Mouse (Mus musculus): ENCODE results near the gene Ptprk. TPM values are rescaled to one million over a fixed set of nuclear protein-coding genes. Genes with fewer than 3 reads are reported as not detected.

Ptprk gene
- polyA plus RNA-seq, 1 experiment from 2014 or later = 17.3 TPM

DNA sequence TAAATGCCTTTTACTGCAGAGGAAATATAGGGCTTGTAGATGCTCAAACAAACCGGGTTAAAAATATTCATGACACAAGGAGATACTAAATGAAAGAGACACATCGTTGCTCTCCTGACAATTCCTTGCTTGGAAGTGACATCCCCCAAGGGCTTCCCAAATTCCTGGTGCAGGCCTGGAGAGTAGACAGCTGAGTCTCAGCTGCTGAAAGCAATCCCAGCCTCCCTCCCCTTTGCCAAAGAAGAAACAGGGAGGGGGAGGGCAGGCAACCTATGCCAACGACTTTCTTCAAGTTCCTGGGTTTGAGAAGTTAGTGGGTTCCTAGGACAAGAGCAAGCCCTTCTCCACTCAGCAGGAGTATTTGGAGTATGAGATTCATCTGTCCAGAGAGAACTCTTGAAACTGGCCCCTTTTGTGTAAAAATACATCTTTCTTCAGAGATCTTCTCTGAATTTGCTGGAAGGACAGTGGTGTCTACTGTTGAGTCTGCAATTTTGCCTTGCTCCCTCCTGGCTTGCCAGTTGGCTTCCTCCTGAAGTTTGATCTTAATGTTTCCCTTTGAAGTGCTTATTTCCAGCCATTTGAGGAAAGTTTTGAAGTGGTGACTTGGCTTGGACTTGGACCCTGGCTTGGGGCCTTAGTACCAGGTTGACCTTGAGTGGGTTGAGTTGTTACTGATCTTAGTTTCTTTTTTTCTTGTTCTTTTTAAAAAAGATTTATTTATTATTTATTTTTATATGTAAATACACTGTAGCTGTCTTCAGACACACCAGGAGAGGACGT is 111.6 kb downstream of the Ptprk start:
- H3K4me3 ChIP-seq (ENCODE audit: low read depth, low read length) = no peak overlapping the region
- H3K4me1 ChIP-seq (ENCODE audit: control insufficient read depth, insufficient read depth, low read length) = no peaks in the 10 kb centered on the region
- H3K9ac ChIP-seq (ENCODE audit: low read length) = no peak overlapping the region
- H3K27ac ChIP-seq (ENCODE audit: low read depth, low read length) = no peak overlapping the region
- peak; percentile 79 for DNase-seq (ENCODE audit: low spot score, missing footprints)
- no peak overlapping the region for H3K4me2 ChIP-seq
- 74% methylated on average over 4 of the region's 4 CpGs for WGBS
- ATAC-seq (ENCODE audit: low FRiP score) = no peak
- H3K27me3 ChIP-seq (ENCODE audit: control insufficient read depth, insufficient read depth, low read length) = no peaks in the 10 kb centered on the region
- H3K9me3 ChIP-seq (ENCODE audit: control insufficient read depth, low read length) = no peaks in the 10 kb centered on the region
- H3K36me3 ChIP-seq (ENCODE audit: control insufficient read depth, insufficient read depth, low read length) = no peaks in the 10 kb centered on the region

DNA sequence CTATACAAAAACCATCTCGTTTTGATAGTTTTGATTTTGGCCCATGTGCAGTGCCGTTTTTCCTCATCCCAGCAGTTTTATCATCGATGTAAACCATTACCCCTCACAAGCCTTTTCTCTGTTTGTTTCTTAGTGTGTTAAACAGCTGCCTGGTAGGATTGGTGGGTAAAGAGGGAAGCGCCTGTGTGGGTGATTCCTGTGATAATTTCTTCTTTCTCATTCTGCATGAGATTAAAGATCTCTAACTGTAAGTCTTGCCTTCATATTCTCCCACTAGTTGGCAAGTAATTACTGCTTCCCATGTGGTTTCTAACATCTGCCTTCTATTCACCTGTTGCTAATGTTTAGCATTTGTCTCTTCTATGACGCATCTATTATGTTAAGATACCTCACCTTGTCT is 116.8 kb downstream of the Ptprk start:
- H3K4me1 ChIP-seq (ENCODE audit: control insufficient read depth, insufficient read depth, low read length) = no peaks in the 10 kb centered on the region
- ATAC-seq (ENCODE audit: low FRiP score) = no peak
- H3K9me3 ChIP-seq (ENCODE audit: control insufficient read depth, low read length) = no peaks in the 10 kb centered on the region
- no peak for DNase-seq (ENCODE audit: low spot score, missing footprints)
- no peaks in the 10 kb centered on the region for H3K36me3 ChIP-seq (ENCODE audit: control insufficient read depth, insufficient read depth, low read length)
- no peaks in the 10 kb centered on the region for H3K27me3 ChIP-seq (ENCODE audit: control insufficient read depth, insufficient read depth, low read length)
- no peak overlapping the region for H3K9ac ChIP-seq (ENCODE audit: low read length)
- H3K4me3 ChIP-seq (ENCODE audit: low read depth, low read length) = no peak overlapping the region
- H3K4me2 ChIP-seq = no peak overlapping the region
- H3K27ac ChIP-seq (ENCODE audit: low read depth, low read length) = no peak overlapping the region
- 88% methylated on average over 5 of the region's 5 CpGs for WGBS

DNA sequence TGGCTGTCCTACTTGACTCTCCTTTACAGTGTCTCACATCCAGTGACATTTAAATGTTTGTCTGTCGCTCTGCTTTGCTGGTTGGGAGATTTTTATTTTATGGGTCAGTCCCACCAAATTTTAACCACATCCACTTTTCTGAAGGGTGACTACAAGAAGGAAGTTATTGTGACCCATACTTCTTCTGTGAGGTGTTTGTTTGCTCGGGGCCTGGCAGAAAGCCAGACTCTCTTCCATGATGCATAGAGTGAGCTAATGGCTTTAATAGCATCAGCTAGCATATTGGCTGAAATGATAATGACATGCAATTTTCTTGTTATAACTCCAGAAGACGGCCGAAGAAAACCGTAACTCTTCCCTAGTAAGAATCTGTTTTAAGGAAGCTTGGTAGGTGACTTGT is 119.0 kb downstream of the Ptprk start:
- Histone ChIP-seq H3K27ac (ENCODE audit: low read depth, low read length) (no peak overlapping the region), H3K4me2 (no peak overlapping the region), H3K9me3 (ENCODE audit: control insufficient read depth, low read length) (no peaks in the 10 kb centered on the region), H3K9ac (ENCODE audit: low read length) (no peak overlapping the region), H3K36me3 (ENCODE audit: control insufficient read depth, insufficient read depth, low read length) (no peaks in the 10 kb centered on the region), H3K4me1 (ENCODE audit: control insufficient read depth, insufficient read depth, low read length) (no peaks in the 10 kb centered on the region), H3K27me3 (ENCODE audit: control insufficient read depth, insufficient read depth, low read length) (no peaks in the 10 kb centered on the region), H3K4me3 (ENCODE audit: low read depth, low read length) (no peak overlapping the region)
- ATAC-seq (ENCODE audit: low FRiP score) (no peak), DNase-seq (ENCODE audit: low spot score, missing footprints) (no peak)
- WGBS = 93% methylated on average over 5 of the region's 5 CpGs

GRCm38 (mm10) chr10:28200609-28201008 is 126.0 kb downstream of the Ptprk start:
- 88% methylated on average over 3 of the region's 3 CpGs for WGBS
- Histone ChIP-seq H3K27ac (ENCODE audit: low read depth, low read length) (no peak overlapping the region), H3K9me3 (ENCODE audit: control insufficient read depth, low read length) (no peaks in the 10 kb centered on the region), H3K36me3 (ENCODE audit: control insufficient read depth, insufficient read depth, low read length) (no peaks in the 10 kb centered on the region), H3K4me1 (ENCODE audit: control insufficient read depth, insufficient read depth, low read length) (no peaks in the 10 kb centered on the region), H3K4me2 (no peak overlapping the region), H3K9ac (ENCODE audit: low read length) (no peak overlapping the region), H3K4me3 (ENCODE audit: low read depth, low read length) (no peak overlapping the region), H3K27me3 (ENCODE audit: control insufficient read depth, insufficient read depth, low read length) (no peaks in the 10 kb centered on the region)
- no peak for ATAC-seq (ENCODE audit: low FRiP score)
- no peak for DNase-seq (ENCODE audit: low spot score, missing footprints)

DNA sequence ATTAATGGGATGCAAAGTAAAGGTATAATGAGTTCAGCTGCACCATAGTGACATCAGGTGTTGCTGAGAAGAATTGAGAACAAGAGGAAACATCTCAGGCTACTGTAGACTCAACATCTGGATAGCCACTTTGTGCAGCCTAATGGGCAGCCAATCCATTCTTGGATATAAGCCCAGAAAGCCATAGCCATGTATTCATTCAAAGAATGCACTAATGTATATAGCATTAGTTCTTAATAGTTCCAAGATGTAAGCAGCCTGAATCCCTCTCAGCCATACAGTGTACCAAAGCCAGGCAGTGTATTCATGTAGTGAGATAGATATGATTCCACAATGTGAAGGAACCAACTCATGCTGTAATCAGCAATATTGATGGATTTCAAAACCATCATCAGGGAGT is 134.8 kb downstream of the Ptprk start:
- no peaks in the 10 kb centered on the region for H3K9me3 ChIP-seq (ENCODE audit: control insufficient read depth, low read length)
- DNase-seq (ENCODE audit: low spot score, missing footprints) (no peak), ATAC-seq (ENCODE audit: low FRiP score) (no peak)

GRCm38 (mm10) chr10:28212083-28212482 is 137.5 kb downstream of the Ptprk start:
- no peak for ATAC-seq (ENCODE audit: low FRiP score)
- DNase-seq (ENCODE audit: low spot score, missing footprints) = no peak
- Histone ChIP-seq H3K9ac (ENCODE audit: low read length) (no peak overlapping the region), H3K4me3 (ENCODE audit: low read depth, low read length) (no peak overlapping the region), H3K27ac (ENCODE audit: low read depth, low read length) (no peak overlapping the region), H3K4me1 (ENCODE audit: control insufficient read depth, insufficient read depth, low read length) (no peaks in the 10 kb centered on the region), H3K9me3 (ENCODE audit: control insufficient read depth, low read length) (no peaks in the 10 kb centered on the region), H3K27me3 (ENCODE audit: control insufficient read depth, insufficient read depth, low read length) (no peaks in the 10 kb centered on the region), H3K36me3 (ENCODE audit: control insufficient read depth, insufficient read depth, low read length) (no peaks in the 10 kb centered on the region), H3K4me2 (no peak overlapping the region)
- 60% methylated on average over 1 of the region's 1 CpGs for WGBS

More for the DNA sequence above, 134.8 kb downstream of the Ptprk start:
- Histone ChIP-seq H3K27me3 (ENCODE audit: control insufficient read depth, insufficient read depth, low read length) (no peaks in the 10 kb centered on the region), H3K36me3 (ENCODE audit: control insufficient read depth, insufficient read depth, low read length) (no peaks in the 10 kb centered on the region), H3K4me2 (no peak overlapping the region), H3K27ac (ENCODE audit: low read depth, low read length) (no peak overlapping the region), H3K4me1 (ENCODE audit: control insufficient read depth, insufficient read depth, low read length) (no peaks in the 10 kb centered on the region), H3K9ac (ENCODE audit: low read length) (no peak overlapping the region), H3K4me3 (ENCODE audit: low read depth, low read length) (no peak overlapping the region)

DNA sequence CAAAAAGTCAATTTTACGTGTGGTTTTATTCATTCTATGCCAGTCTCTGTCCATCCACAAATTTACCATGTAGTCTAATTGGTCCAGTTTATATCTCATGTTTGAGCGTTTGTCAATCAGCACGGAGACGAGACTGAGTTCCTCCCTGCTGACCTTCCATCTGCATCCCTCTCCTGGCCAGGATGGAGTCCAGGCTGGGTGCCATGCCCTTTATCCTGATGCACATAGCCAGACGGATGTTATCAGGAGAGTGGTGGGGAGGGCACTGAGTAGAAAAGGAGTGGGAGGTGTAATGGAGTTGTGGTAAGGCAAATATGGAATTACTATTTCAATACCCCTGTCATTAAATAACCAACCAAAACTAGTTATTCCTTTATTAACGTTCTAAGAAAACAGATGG is 140.5 kb downstream of the Ptprk start:
- Histone ChIP-seq H3K9me3 (ENCODE audit: control insufficient read depth, low read length) (no peaks in the 10 kb centered on the region), H3K36me3 (ENCODE audit: control insufficient read depth, insufficient read depth, low read length) (no peaks in the 10 kb centered on the region), H3K4me2 (no peak overlapping the region), H3K27ac (ENCODE audit: low read depth, low read length) (no peak overlapping the region), H3K4me3 (ENCODE audit: low read depth, low read length) (no peak overlapping the region), H3K27me3 (ENCODE audit: control insufficient read depth, insufficient read depth, low read length) (no peaks in the 10 kb centered on the region), H3K4me1 (ENCODE audit: control insufficient read depth, insufficient read depth, low read length) (no peaks in the 10 kb centered on the region), H3K9ac (ENCODE audit: low read length) (no peak overlapping the region)
- DNase-seq (ENCODE audit: low spot score, missing footprints) (no peak), ATAC-seq (ENCODE audit: low FRiP score) (no peak)
- 86% methylated on average over 6 of the region's 6 CpGs for WGBS

DNA sequence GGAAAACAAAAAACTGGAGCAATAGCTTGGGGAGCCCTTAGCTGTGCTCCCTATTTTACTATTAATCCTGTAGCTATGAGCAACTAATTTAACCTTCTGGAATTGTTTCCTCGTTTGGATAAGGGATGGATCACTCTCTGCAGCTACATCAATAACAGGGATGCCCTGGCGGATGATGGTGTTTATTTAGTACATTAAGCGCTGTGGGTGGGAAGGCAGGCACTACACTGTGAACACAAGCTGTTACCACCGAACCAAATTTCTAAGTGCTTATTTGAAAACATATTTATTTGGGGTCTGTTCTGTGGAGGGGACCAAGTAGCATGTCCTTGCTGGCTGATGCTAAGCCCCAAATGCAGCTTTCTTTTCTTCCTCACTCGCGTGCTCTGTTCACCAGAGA is 149.0 kb downstream of the Ptprk start:
- Histone ChIP-seq H3K4me2 (no peak overlapping the region), H3K27me3 (ENCODE audit: control insufficient read depth, insufficient read depth, low read length) (no peaks in the 10 kb centered on the region), H3K9ac (ENCODE audit: low read length) (no peak overlapping the region), H3K9me3 (ENCODE audit: control insufficient read depth, low read length) (no peaks in the 10 kb centered on the region), H3K27ac (ENCODE audit: low read depth, low read length) (no peak overlapping the region), H3K4me1 (ENCODE audit: control insufficient read depth, insufficient read depth, low read length) (peaks cover 2% of the 10 kb centered on the region; the same call in 1 of the 2 replicates), H3K36me3 (ENCODE audit: control insufficient read depth, insufficient read depth, low read length) (no peaks in the 10 kb centered on the region), H3K4me3 (ENCODE audit: low read depth, low read length) (no peak overlapping the region)
- ATAC-seq (ENCODE audit: low FRiP score) (no peak), DNase-seq (ENCODE audit: low spot score, missing footprints) (no peak)
- WGBS = 64% methylated on average over 6 of the region's 6 CpGs

- H3K36me3 ChIP-seq (ENCODE audit: control insufficient read depth, insufficient read depth, low read length) = no peaks in the 10 kb centered on the region
- no peak overlapping the region for H3K27ac ChIP-seq (ENCODE audit: low read depth, low read length)
- ATAC-seq (ENCODE audit: low FRiP score) (no peak), DNase-seq (ENCODE audit: low spot score, missing footprints) (no peak)
- H3K4me3 ChIP-seq (ENCODE audit: low read depth, low read length) = no peak overlapping the region
- H3K4me2 ChIP-seq = no peak overlapping the region
- no peaks in the 10 kb centered on the region for H3K27me3 ChIP-seq (ENCODE audit: control insufficient read depth, insufficient read depth, low read length)
- peaks cover 2% of the 10 kb centered on the region; the same call in 1 of the 2 replicates for H3K4me1 ChIP-seq (ENCODE audit: control insufficient read depth, insufficient read depth, low read length)
- H3K9me3 ChIP-seq (ENCODE audit: control insufficient read depth, low read length) = no peaks in the 10 kb centered on the region
- 82% methylated on average over 1 of the region's 1 CpGs for WGBS
- H3K9ac ChIP-seq (ENCODE audit: low read length) = no peak overlapping the region
Measured at GRCm38 (mm10) chr10:28224376-28224775, 149.8 kb downstream of the Ptprk start.
